Mouse (Mus musculus) lung, adult 2 months (tissue): ENCODE measurements at regions not wholly inside any gene's neighbourhood (a gene's known extent, or its start where the extent isn't known, plus 50 kb on each side); places are given as distances from the start of the nearest gene placed in this dataset.

Source experiments
- CTCF ChIP-seq: fragments of 200-500 bp; IDR thresholded peaks from 2 replicates; pipeline ENCODE4 v1.5.1; 2011; ENCODE audit warnings: mild to moderate bottlenecking, low read length, control low read depth; ENCODE audit not compliant: insufficient read depth
- POLR2A ChIP-seq: fragments of 200-500 bp; IDR thresholded peaks from 2 replicates; pipeline ENCODE4 v1.6.1; 2011; ENCODE audit warnings: low read depth, mild to moderate bottlenecking, control low read depth, low read length, borderline replicate concordance; ENCODE audit errors: extremely low read depth

GRCm38 (mm10) chr13:112002661-112003347 is 194.0 kb upstream of the Map3k1 start:
- TF ChIP-seq CTCF: no peak
- TF ChIP-seq POLR2A: no peak
